Mouse (Mus musculus) intestine, postnatal 0 days (tissue): ENCODE results near the gene Eya4. TPM values are rescaled to one million over a fixed set of nuclear protein-coding genes. Genes with fewer than 3 reads are reported as not detected.

ENCODE experiments used
- ATAC-seq: fragments of 200-750 bp; cut with Nextera tagmentation; 2 replicates; pipeline ENCODE4 v1.8.0; 2017; ENCODE audit warnings: mild to moderate bottlenecking, moderate TSS enrichment, moderate library complexity
- H3K27ac ChIP-seq: fragments of 300-500 bp; sonication (generic); 2 replicates; pipeline ENCODE4 v1.5.1; 2014; ENCODE audit warnings: mild to moderate bottlenecking, low read depth, low read length, moderate library complexity
- H3K27me3 ChIP-seq: fragments of 300-500 bp; sonication (generic); replicated peaks from 2 replicates; pipeline ENCODE4 v1.6.1; 2014; ENCODE audit warnings: low read length, mixed read lengths; ENCODE audit not compliant: control insufficient read depth, insufficient read depth
- H3K36me3 ChIP-seq: fragments of 300-500 bp; sonication (generic); 2 replicates; pipeline ENCODE4 v1.6.1; 2014; ENCODE audit warnings: mild to moderate bottlenecking, moderate library complexity; ENCODE audit not compliant: control insufficient read depth, insufficient read depth
- H3K4me1 ChIP-seq: fragments of 300-500 bp; sonication (generic); replicated peaks from 2 replicates; pipeline ENCODE4 v1.6.1; 2014; ENCODE audit warnings: antibody characterized with exemption, low read length, mixed read lengths; ENCODE audit not compliant: control insufficient read depth, insufficient read depth
- H3K4me2 ChIP-seq: fragments of 300-500 bp; sonication (generic); replicated peaks from 2 replicates; pipeline ENCODE4 v1.6.1; 2014; ENCODE audit warnings: low read depth, mild to moderate bottlenecking, moderate library complexity
- H3K4me3 ChIP-seq: fragments of 300-500 bp; sonication (generic); 2 replicates; pipeline ENCODE4 v1.5.1; 2014; ENCODE audit warnings: low read depth, low read length
- H3K9ac ChIP-seq: fragments of 300-500 bp; sonication (generic); 2 replicates; pipeline ENCODE4 v1.6.1; 2014; ENCODE audit warnings: mild to moderate bottlenecking, low read depth, low read length
- H3K9me3 ChIP-seq: fragments of 300-500 bp; sonication (generic); 2 replicates; pipeline ENCODE4 v1.6.1; 2016; ENCODE audit warnings: mixed run types; ENCODE audit not compliant: control insufficient read depth
- CTCF ChIP-seq: sonication (generic); IDR thresholded peaks from 2 replicates; pipeline ENCODE4 v1.5.1; 2016; ENCODE audit warnings: low read depth, mild to moderate bottlenecking, control low read depth, antibody characterized with exemption, moderate library complexity
- WGBS: fragments of 180-500 bp; shearing (Covaris S2); extraction: QIAGEN DNeasy Blood & Tissue Kit; methylation state at CpG from one replicate; pipeline ENCODE4 v1.1.7; 2014; 5-methylcytosine and 5-hydroxymethylcytosine counted together
- polyA plus RNA-seq: library from polyadenylated mRNA; unstranded; fragments of >200 nt; fragmentation: Nextera tagmentation; extraction: Ambion mirVana; gene quantifications from 2 replicates; pipeline ENCODE4 v1.2.1, GENCODE M21; 2015

The Eya4 gene
- polyA plus RNA-seq, 1 experiment from 2014 or later, result 0.69 TPM

DNA sequence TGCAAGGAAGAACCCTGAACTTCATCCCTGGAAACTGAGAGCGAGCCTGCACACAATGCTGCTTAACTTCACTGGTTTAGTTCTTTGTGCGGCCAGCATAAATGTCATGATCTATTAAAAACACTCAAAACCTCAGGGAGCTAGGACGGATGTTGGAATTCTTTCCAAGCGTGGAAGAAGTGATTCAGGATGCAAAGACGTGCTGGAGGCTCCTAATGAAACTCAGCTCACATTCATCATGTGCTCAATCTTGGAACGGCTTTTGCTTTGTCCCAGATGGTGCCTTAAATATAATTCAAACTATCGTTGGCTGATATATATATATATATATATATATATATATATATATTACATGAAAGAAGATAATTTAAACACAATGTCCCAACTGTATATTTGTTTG lies 58.1 kb downstream of the Eya4 start:
- H3K4me1 ChIP-seq, result no peaks in the 10 kb centered on the region
- WGBS, result 53% methylated on average over 7 of the region's 7 CpGs
- no peak overlapping the region for H3K4me2 ChIP-seq
- H3K27ac ChIP-seq, result no peak overlapping the region
- no peak overlapping the region for H3K4me3 ChIP-seq
- TF ChIP-seq CTCF, result no peak
- no peaks in the 10 kb centered on the region for H3K27me3 ChIP-seq
- H3K9ac ChIP-seq, result no peak overlapping the region
- H3K36me3 ChIP-seq, result no peaks in the 10 kb centered on the region
- ATAC-seq, result no peak
- no peaks in the 10 kb centered on the region for H3K9me3 ChIP-seq

DNA sequence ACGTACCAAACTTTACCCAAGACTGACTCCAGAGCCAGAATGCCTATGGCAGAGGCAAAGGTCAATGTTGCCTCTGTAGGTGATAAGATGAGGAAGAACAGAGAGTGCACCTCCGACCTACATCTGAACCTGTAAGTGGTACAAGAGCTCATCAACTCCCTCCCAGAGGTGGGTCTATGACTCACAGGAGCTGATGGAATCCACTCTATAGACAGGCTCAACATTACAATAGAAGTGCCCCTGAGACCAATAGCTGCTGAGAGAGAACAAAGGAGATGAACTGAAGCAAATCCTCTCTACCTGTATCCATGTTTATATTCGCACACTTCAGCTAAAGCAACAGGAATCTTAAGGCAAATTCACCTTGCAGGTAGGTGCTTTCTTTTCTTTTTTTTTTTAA lies 73.2 kb downstream of the Eya4 start:
- Histone ChIP-seq H3K9me3 (no peaks in the 10 kb centered on the region), H3K27me3 (no peaks in the 10 kb centered on the region), H3K9ac (no peak overlapping the region), H3K4me2 (no peak overlapping the region), H3K4me3 (no peak overlapping the region), H3K36me3 (no peaks in the 10 kb centered on the region), H3K27ac (no peak overlapping the region), H3K4me1 (no peaks in the 10 kb centered on the region)
- ATAC-seq, result no peak
- 87% methylated on average over 3 of the region's 3 CpGs for WGBS
- no peak for TF ChIP-seq CTCF

DNA sequence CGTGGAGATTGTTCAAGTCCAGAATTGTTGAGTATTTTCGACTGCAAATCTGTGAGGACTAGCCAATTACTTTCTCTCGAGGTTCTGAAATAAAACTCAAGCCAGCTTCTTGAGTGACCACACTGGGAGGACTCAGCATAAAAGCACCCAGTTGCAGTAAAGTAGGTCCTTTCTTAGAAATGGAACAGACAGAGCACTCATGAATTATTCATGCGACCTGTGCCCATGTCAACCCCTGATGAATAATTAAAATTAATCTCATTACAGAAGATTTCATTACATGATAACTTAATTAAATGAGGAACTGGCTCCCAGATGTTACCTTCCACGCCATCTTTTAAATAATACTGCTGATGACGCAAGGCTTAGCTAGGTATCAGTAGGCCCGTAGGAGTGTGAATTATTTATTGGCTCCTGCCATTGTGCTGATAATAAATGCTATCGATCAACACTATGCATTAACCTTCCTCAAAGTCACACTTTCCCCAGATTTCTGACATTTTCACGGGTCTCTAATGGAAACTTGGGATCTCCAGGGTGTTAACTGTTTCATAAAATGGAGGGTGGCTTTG lies 79.5 kb downstream of the Eya4 start:
- no peaks in the 10 kb centered on the region for H3K27me3 ChIP-seq
- no peaks in the 10 kb centered on the region for H3K36me3 ChIP-seq
- 80% methylated on average over 9 of the region's 9 CpGs for WGBS
- no peak for TF ChIP-seq CTCF
- no peak overlapping the region for H3K9ac ChIP-seq
- no peak overlapping the region for H3K27ac ChIP-seq
- H3K4me2 ChIP-seq, result no peak overlapping the region
- ATAC-seq, result no peak
- no peaks in the 10 kb centered on the region for H3K4me1 ChIP-seq
- H3K9me3 ChIP-seq, result no peaks in the 10 kb centered on the region
- H3K4me3 ChIP-seq, result no peak overlapping the region

DNA sequence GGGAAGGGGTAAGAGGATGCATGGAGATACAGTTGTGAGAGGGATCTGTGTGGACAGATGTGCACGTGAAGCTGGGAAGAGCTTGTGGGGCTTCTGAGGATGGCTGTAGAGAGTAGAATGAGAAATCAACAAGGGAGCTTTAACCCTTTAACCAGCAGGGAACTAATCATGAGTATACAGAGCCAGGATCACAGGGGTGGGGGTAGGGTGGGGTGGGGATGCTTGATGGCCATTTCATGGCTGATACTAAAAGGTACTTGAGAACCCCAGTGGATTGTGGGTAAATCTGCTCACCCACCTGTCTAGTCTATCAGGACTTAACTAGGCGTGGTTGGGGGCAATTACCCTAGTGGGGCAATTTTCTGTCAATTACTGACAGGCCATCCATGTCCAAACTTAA lies 80.1 kb downstream of the Eya4 start:
- H3K4me2 ChIP-seq, result no peak overlapping the region
- no peaks in the 10 kb centered on the region for H3K36me3 ChIP-seq
- ATAC-seq, result no peak
- no peak overlapping the region for H3K27ac ChIP-seq
- no peaks in the 10 kb centered on the region for H3K9me3 ChIP-seq
- no peak overlapping the region for H3K4me3 ChIP-seq
- 79% methylated on average over 2 of the region's 2 CpGs for WGBS
- H3K9ac ChIP-seq, result no peak overlapping the region
- no peaks in the 10 kb centered on the region for H3K4me1 ChIP-seq
- TF ChIP-seq CTCF, result no peak
- H3K27me3 ChIP-seq, result no peaks in the 10 kb centered on the region

DNA sequence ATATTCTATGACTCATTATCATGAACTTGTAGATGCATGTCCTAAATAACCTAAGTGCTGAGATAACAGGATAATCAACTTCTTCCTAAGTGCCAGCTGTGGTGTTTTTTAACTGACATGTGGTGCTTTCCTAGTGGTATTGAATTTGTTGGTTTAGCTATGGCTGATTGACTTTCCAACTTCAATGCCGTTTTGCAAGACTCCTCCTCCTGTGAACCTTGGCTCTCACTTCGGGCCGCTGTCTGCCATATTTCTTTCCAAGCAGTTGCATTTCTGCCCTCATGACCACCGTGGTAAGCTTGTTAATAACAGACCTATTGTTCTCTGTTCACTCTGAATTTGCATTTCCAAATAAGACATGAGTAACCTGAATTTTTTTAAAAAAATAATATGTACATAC lies 98.4 kb downstream of the Eya4 start:
- no peak for ATAC-seq
- 80% methylated on average over 4 of the region's 4 CpGs for WGBS

DNA sequence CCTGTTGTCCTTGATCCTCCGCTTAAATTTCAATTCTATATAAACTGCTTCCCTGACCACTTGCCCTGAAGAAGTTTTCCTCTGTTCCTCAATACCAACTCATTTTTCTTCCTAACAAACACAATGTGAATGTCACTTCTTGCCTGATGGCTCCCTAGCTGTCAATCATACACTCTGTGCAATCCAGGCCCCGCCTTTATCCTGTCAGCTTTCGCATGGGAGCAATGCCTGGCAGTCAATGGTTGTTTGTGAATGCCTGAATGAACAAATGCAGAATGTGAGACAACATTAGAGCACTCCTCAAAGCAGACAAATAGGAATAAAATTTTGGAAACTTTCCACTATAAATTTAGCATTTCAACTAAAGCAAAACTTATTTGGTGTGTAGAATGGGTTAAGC lies 104.1 kb downstream of the Eya4 start:
- WGBS, result 76% methylated on average over 3 of the region's 3 CpGs
- no peak for ATAC-seq

More for the DNA sequence above, 98.4 kb downstream of the Eya4 start:
- Histone ChIP-seq H3K9me3 (no peaks in the 10 kb centered on the region), H3K4me1 (no peaks in the 10 kb centered on the region), H3K4me3 (no peak overlapping the region), H3K27me3 (no peaks in the 10 kb centered on the region), H3K27ac (no peak overlapping the region), H3K9ac (no peak overlapping the region), H3K36me3 (no peaks in the 10 kb centered on the region), H3K4me2 (no peak overlapping the region)
- TF ChIP-seq CTCF, result no peak

DNA sequence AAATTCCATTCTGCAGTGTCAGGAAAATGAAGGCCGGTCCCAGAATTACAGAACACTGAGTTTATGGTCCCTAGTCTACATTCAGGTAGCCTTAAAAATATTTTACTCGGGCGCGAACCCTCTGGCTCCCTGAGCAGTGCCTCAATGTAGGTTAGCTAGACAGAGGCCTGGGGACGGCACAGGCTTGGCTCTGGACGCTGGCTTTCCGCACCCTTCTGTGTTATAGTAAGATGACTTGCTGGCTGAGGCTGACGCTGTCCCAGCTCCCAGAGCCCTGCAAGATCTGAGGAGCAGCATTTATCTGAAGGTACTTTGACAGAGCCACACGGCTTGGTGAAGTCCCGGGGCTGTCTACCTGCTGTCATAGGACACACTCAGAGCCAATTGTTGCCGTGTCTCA lies 113.7 kb downstream of the Eya4 start:
- Histone ChIP-seq H3K4me3 (no peak overlapping the region), H3K9ac (no peak overlapping the region), H3K27ac (no peak overlapping the region), H3K4me2 (no peak overlapping the region), H3K9me3 (no peaks in the 10 kb centered on the region), H3K4me1 (no peaks in the 10 kb centered on the region), H3K36me3 (no peaks in the 10 kb centered on the region), H3K27me3 (no peaks in the 10 kb centered on the region)
- ATAC-seq, result no peak
- 59% methylated on average over 11 of the region's 11 CpGs for WGBS
- no peak for TF ChIP-seq CTCF

More for the DNA sequence above, 104.1 kb downstream of the Eya4 start:
- H3K4me2 ChIP-seq, result no peak overlapping the region
- no peak overlapping the region for H3K4me3 ChIP-seq
- H3K9ac ChIP-seq, result no peak overlapping the region
- no peak for TF ChIP-seq CTCF
- H3K27ac ChIP-seq, result no peak overlapping the region
- H3K36me3 ChIP-seq, result no peaks in the 10 kb centered on the region
- no peaks in the 10 kb centered on the region for H3K27me3 ChIP-seq
- H3K4me1 ChIP-seq, result no peaks in the 10 kb centered on the region
- no peaks in the 10 kb centered on the region for H3K9me3 ChIP-seq
